Mouse (Mus musculus) right cerebral cortex, postnatal 25 days (tissue): ENCODE measurements around the gene Ltbr.
"Not testable (repeated sequence)": the region's sequence is repeated elsewhere in the genome, so short reads cannot be mapped to it uniquely, and the experiment has no call there.

Experiments
- DNase-seq: peaks from one replicate; pipeline ENCODE4 v3.0.0; 2022

The Ltbr gene

GRCm38 (mm10) chr6:125266600-125266999 is 47.1 kb downstream of the Ltbr start:
- not testable (repeated sequence) for DNase-seq

GRCm38 (mm10) chr6:125266091-125266490 is 47.6 kb downstream of the Ltbr start:
- no peak for DNase-seq

DNA sequence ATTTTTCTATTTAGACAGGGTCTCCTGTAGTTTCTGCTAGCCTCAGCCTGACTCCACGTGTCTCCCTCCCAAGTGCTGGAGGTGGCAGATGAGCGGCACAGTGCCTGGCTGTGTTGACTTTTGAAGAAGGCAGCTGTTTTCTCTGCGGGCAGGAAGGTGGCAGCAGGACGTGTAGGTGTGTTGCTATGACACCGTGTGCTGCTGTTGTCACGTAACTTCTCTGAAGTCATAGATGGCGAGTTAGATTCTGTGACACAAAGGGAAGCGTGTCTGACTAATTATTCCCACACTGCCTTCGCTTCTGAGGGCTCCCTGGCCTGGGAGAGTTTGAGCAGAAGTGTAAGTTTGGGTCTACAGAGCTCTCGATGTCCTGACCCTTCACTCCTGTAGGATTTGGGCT is 48.4 kb downstream of the Ltbr start:
- peak; percentile 26 for DNase-seq

- no peak for DNase-seq
These were observed 49.5 kb downstream of the Ltbr start for GRCm38 (mm10) chr6:125264219-125264618.

GRCm38 (mm10) chr6:125260006-125260555 is 53.6 kb downstream of the Ltbr start:
- DNase-seq, result no peak
